Mouse (Mus musculus) spleen, adult 2 months (tissue): ENCODE measurements around the gene Tnpo2.

ENCODE experiments used
- CTCF ChIP-seq: fragments of 200-500 bp; IDR thresholded peaks from 2 replicates; pipeline ENCODE4 v1.5.1; 2011; ENCODE audit warnings: mild to moderate bottlenecking, inconsistent platforms; ENCODE audit not compliant: insufficient read depth, insufficient read length, insufficient replicate concordance; ENCODE audit errors: extremely low read depth
- POLR2A ChIP-seq: fragments of 200-500 bp; IDR thresholded peaks from 2 replicates; pipeline ENCODE4 v1.6.1; 2011; ENCODE audit warnings: low read depth, low read length, inconsistent platforms

DNA sequence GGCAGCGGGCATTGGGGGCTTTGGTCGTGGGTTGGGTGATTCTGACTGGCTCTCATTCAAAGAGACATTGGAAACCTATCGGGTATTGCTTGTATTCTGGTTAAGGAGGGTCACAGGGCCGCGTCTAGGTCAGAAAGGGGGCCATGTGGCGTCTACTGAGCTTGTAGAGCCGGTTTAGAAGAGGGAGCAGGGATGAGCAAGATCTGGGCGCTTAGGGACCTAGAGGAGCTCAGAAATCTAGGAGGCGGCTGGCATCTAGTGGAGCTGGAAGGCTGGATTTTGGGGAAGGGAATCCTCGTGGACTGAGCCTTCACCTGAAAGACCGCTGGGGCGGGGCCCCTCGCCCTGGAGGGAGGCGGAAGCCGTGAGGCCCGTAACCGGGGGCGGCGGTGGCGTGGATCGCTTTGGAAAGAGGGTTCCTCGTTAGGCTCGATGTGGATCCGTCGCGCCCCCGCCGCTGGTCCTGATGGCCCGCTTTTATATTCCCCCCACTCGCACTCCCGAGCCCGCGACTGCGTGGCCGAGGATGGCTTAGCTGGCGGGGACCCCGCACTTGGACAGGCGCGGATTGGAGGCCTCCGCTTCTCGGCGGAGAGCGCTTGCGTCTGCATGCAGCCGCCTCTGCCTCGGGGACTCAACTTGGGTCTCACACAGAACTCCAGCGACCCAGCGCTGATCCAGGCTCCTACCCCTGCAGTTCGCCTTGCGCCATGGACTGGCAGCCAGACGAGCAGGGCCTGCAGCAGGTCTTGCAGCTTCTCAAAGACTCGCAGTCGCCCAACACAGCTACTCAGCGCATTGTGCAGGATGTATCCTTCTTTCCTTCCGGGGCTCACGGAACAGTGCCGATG, 1.2 kb downstream of the Tnpo2 start:
- TF ChIP-seq CTCF, result no peak
- no peak for TF ChIP-seq POLR2A
